Mouse (Mus musculus): ENCODE results near the gene Nhsl1. TPM values are rescaled to one million over a fixed set of nuclear protein-coding genes. Genes with fewer than 3 reads are reported as not detected.

Gene Nhsl1
- 6.8 and 6.9 TPM in 2 replicates for polyA plus RNA-seq (2021; fragmentation: Nextera tagmentation)
- long read RNA-seq, experiment 1, partial matches to known transcripts, result 32 of 34 reads
- long read RNA-seq, experiment 1, other reads (novel, unspliced or antisense), result 2 of 34 reads
- long read RNA-seq, experiment 2, partial matches to known transcripts, result 4 of 13 reads
- long read RNA-seq, experiment 2, other reads (novel, unspliced or antisense), result 9 of 13 reads

GRCm38 (mm10) chr10:18318916-18319481 lies at the start of gene Nhsl1:
TSS of gene Nhsl1 (plus strand) at chr10:18318985.

GRCm38 (mm10) chr10:18545813-18546235 lies 227.0 kb downstream of the Nhsl1 start, which contains the start of gene Hebp2:
TSS of gene Hebp2 (minus strand) at chr10:18546076.

Other genes with a start within 250 kb of the Nhsl1 start
- gene Ect2l, start 108.1 kb upstream of the Nhsl1 start, polyA plus RNA-seq (2021; fragmentation: Nextera tagmentation), result 0.15 TPM in 1 of 2 replicates, not detected in the other
- 37.4 and 46.8 TPM in 2 replicates for gene Ccdc28a, start 84.0 kb upstream of the Nhsl1 start, polyA plus RNA-seq (2021; fragmentation: Nextera tagmentation)
- gene Hebp2, start 227.1 kb downstream of the Nhsl1 start, polyA plus RNA-seq (2021; fragmentation: Nextera tagmentation), result 5.6 and 7.1 TPM in 2 replicates

Measured in left cerebral cortex, adult 6 months (tissue).